Mouse (Mus musculus) induced T-regulatory cell, adult 2 months (primary cell): ENCODE measurements at regions not wholly inside any gene's neighbourhood (a gene's known extent, or its start where the extent isn't known, plus 50 kb on each side); places are given as distances from the start of the nearest gene placed in this dataset.
"Not testable (repeated sequence)": the region's sequence is repeated elsewhere in the genome, so short reads cannot be mapped to it uniquely, and the experiment has no call there.

Source experiments
- DNase-seq: peaks from one replicate; pipeline ENCODE4 v3.0.0-alpha.2; 2012; ENCODE audit warnings: low read depth

- no peak for DNase-seq
Measured at GRCm38 (mm10) chrX:76077781-76078180, 186.3 kb upstream of the Cldn34b3 start.

GRCm38 (mm10) chrX:76082670-76083069 lies 181.4 kb upstream of the Cldn34b3 start:
- DNase-seq, result no peak

- DNase-seq, result no peak
Measured at GRCm38 (mm10) chrX:76110763-76111474, 153.2 kb upstream of the Cldn34b3 start.

DNA sequence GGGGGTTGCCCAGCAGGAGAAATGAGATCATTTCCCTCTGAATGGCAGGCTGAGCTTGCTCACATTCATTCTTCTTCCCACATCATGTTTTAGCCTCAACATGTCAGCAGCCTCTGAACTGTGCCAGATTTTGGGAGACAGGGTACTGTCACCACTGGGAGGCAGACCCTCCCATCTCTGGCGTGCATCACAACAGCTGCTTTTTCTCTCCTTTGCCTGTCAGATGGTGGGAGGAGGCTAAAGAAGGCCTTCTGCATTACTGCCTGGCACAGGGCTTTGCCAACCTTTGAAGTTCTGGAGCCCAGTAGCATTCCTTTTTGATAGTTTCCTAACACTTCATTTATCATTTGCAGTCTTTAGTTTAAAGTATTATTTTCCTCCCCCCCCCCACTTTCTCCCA lies 148.0 kb upstream of the Cldn34b3 start:
- no peak for DNase-seq

DNA sequence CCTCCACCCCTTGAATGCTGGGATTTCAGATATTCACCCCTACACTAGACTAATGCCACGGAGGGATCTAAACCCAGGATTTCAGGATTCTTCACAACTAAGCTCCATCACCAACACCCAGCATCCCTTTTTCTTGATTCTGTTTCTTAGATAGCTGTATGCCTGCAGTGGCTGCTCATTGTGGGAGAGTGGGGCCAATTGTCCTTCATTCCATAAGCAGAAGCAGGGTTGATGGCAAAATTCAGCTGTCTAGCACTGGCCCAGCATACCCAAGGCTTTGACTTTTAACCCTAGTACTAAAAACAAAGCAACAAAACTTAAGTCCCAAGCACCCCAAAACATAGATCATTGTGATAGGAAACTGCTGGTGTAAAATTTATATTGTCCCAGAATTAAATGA lies 147.5 kb upstream of the Cldn34b3 start:
- no peak for DNase-seq

DNA sequence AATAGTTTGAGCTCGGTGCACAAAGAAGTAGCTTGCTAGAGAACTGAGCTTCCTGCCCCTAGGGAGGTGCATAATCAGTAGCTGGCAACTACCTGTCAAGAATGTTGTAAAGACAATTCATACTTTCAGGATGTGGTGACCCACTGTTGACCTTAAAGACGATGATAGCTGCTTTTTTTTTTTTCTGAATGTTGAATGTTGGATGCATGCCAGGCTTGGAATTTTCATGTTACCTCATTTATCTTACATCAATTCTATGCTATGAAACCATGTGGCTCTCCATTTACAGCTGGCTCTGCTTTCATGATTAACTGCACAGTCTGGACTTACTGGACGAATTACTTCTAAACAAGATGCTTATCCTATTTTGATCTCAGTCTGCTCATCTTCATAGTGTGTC lies 143.2 kb upstream of the Cldn34b3 start:
- no peak for DNase-seq

DNA sequence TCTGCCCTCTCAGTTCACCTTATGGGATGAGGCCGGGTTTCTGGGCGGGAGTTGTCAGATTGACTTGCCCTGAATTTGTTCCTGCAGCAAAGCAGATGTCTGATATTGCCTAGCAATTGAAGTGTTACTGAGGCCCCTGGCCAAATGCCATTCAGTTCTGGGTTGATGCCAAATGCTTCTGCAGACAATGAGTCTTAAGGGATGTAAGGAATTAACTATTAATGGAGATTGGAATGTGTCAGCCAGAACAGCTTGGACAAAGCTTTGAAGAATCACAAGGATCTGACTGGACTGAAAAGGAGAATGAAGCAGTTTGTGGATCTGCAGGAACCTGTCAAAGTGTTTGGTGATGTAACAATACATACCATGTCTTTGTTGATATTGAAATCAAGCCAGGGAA lies 140.7 kb upstream of the Cldn34b3 start:
- DNase-seq, result no peak

DNA sequence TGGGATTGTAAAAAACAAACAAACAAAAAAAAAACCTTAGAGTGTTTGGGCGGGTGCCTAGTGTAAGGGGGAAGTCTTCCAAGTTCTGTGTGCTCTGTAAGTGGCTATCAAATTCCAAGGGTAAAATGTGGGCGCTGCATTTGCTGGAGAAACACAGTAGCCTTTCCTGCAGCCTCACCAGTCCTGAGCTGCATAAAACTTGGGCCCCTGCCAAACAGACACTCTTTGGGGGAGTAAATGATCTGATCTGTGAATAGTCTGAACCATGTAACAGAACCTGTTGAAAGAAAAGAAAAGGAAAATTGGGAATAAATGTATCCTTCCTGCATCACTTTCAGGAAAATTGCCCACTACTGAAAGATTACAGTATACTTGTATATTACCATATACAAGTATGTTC lies 126.4 kb upstream of the Cldn34b3 start:
- no peak for DNase-seq

- DNase-seq, result no peak
Measured at GRCm38 (mm10) chrX:76141022-76141421, 123.1 kb upstream of the Cldn34b3 start.

DNA sequence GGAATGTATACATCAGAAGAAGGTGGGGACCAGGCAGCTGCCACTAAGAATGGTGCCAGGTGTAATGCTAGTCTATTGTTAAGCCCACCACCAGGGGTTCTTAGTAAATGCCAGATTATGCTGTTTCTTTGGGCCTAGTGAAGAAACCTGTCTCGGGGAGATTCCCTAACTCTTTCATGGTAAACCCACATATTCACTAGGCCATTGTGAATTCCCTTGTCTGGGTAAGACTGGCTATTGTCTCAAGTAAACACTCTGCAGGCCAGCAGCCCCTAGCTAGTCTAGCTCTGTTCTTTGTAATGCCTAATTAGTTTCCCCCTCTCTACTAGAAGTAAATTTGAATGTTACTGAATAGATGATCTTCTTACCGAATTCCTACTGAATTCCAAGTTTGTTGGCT lies 89.3 kb upstream of the Cldn34b3 start:
- DNase-seq, result not testable (repeated sequence)

- no peak for DNase-seq
Measured at GRCm38 (mm10) chrX:76181446-76182148, 82.5 kb upstream of the Cldn34b3 start.

GRCm38 (mm10) chrX:76200607-76201006 lies 63.5 kb upstream of the Cldn34b3 start:
- no peak for DNase-seq

- peak; percentile 0 for DNase-seq
Measured at GRCm38 (mm10) chrX:76201366-76201765, 62.7 kb upstream of the Cldn34b3 start.
